8 mouse cellular contexts compared by ENCODE assay signal in the genomic region with DNA sequence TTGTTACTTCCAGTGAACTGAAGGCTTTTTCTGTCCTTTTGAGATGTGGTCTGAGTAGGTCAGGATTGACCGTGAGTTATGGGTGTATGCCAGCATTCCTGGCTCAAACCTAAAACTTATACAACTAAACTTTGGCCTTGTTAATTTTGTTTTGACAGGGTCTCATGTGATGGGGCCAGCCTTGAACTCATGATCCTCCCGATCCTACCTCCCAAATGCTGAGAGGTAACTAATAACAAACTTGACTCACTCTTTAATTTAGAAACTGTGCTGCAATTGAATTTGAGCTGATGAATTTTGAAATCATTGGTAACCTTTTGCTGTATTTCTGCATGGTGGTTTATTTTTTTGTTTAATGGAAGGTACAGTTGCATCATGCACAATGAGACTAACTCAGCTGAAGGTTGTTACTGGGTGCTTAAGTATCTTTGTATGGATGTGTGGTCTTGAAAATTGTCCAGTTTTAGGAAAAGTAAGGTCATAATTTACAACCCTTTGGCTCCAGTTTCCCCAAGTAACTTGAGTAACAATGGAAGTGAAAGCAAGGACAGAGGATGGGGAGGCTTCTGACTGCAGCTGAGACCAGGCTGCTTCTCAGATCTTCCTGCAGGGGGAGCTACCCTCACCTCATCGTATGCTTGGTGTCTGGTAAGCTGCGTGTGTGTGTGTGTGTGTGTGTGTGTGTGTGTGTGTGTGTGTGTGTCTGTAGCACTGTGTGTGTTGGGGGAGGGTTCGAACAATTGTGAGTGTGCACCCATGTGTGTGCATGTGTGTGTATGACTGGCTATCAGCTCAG.
DNase-seq lines count a peak whose midpoint lies in the region; ATAC-seq lines count a peak whose summit lies in the region.

No protein-coding gene starts in this region.

- no peak overlapping the region for H3K4me2 ChIP-seq in kidney, embryonic 15.5 days
- H3K4me2 ChIP-seq in intestine, embryonic 15.5 days (replicated peaks): no peak overlapping the region
- no peak overlapping the region for H3K4me2 ChIP-seq in forebrain, embryonic 15.5 days (replicated peaks)

- no peak overlapping the region for H3K9ac ChIP-seq in kidney, embryonic 15.5 days
- H3K9ac ChIP-seq in intestine, embryonic 15.5 days: no peak overlapping the region
- H3K9ac ChIP-seq in forebrain, embryonic 15.5 days (replicated peaks): no peak overlapping the region

- H3K36me3 ChIP-seq in kidney, embryonic 15.5 days: no peaks in the 10 kb centered on the region
- no peaks in the 10 kb centered on the region for H3K36me3 ChIP-seq in intestine, embryonic 15.5 days
- H3K36me3 ChIP-seq in forebrain, embryonic 15.5 days: no peaks in the 10 kb centered on the region

- no peak overlapping the region for H3K4me3 ChIP-seq in kidney, embryonic 15.5 days (replicated peaks)
- no peak overlapping the region for H3K4me3 ChIP-seq in intestine, embryonic 15.5 days (replicated peaks)
- no peak overlapping the region for H3K4me3 ChIP-seq in forebrain, embryonic 15.5 days

- no peak overlapping the region for H3K27ac ChIP-seq in kidney, embryonic 15.5 days
- no peak overlapping the region for H3K27ac ChIP-seq in intestine, embryonic 15.5 days
- H3K27ac ChIP-seq in forebrain, embryonic 15.5 days (replicated peaks): no peak overlapping the region

- 59% methylated on average over 5 of the region's 5 CpGs for WGBS in kidney, embryonic 15.5 days
- WGBS in intestine, embryonic 15.5 days: 81% methylated on average over 5 of the region's 5 CpGs
- 69% methylated on average over 5 of the region's 5 CpGs for WGBS in forebrain, embryonic 15.5 days

- DNase-seq in kidney, adult 11 months: no peak
- peak; percentile 63 for DNase-seq in T-cell, adult 2 months (ENCODE audit: low spot score)
- DNase-seq in mesoderm, embryonic 11.5 days (ENCODE audit: low read depth, low spot score): peak; percentile 31
- no peak for DNase-seq in ovary, postnatal 14 days (ENCODE audit: low spot score)
- DNase-seq in layer of hippocampus, adult 11-12 months (ENCODE audit: low spot score): no peak

- peak; percentile 61 for ATAC-seq in kidney, embryonic 15.5 days (replicated peaks; ENCODE audit: low FRiP score)
- 0 out of 2 replicates have a peak, but pooled peaks have one; percentile 38 for ATAC-seq in intestine, embryonic 15.5 days
- no peak for ATAC-seq in forebrain, embryonic 15.5 days (replicated peaks)

- no peaks in the 10 kb centered on the region for H3K9me3 ChIP-seq in kidney, embryonic 15.5 days (replicated peaks)
- H3K9me3 ChIP-seq in intestine, embryonic 15.5 days: no peaks in the 10 kb centered on the region
- no peaks in the 10 kb centered on the region for H3K9me3 ChIP-seq in forebrain, embryonic 15.5 days

- peaks cover 10% of the 10 kb centered on the region for H3K4me1 ChIP-seq in kidney, embryonic 15.5 days
- no peaks in the 10 kb centered on the region for H3K4me1 ChIP-seq in intestine, embryonic 15.5 days (replicated peaks)
- peaks cover 10% of the 10 kb centered on the region for H3K4me1 ChIP-seq in forebrain, embryonic 15.5 days

- no peaks in the 10 kb centered on the region for H3K27me3 ChIP-seq in kidney, embryonic 15.5 days
- H3K27me3 ChIP-seq in intestine, embryonic 15.5 days (replicated peaks): no peaks in the 10 kb centered on the region
- no peaks in the 10 kb centered on the region for H3K27me3 ChIP-seq in forebrain, embryonic 15.5 days

Comparison
In these comparisons a context has a peak if more than half of its experiments do, and no peak if none do; other contexts are left out.
1. DNase-seq: peak in T-cell, adult 2 months (single experiment) and mesoderm, embryonic 11.5 days (single experiment); none in kidney, adult 11 months (single experiment), ovary, postnatal 14 days (single experiment) and layer of hippocampus, adult 11-12 months (single experiment).